Mouse (Mus musculus): Measurements from ENCODE around the gene Atl3. TPM values are rescaled to one million over a fixed set of nuclear protein-coding genes. Genes with fewer than 3 reads are reported as not detected.
A peak's percentile ranks its signal among the peaks of the same experiment; 100 is the strongest.

The Atl3 gene
- polyA plus RNA-seq, 1 experiment from 2014 or later = 11.6 TPM

DNA sequence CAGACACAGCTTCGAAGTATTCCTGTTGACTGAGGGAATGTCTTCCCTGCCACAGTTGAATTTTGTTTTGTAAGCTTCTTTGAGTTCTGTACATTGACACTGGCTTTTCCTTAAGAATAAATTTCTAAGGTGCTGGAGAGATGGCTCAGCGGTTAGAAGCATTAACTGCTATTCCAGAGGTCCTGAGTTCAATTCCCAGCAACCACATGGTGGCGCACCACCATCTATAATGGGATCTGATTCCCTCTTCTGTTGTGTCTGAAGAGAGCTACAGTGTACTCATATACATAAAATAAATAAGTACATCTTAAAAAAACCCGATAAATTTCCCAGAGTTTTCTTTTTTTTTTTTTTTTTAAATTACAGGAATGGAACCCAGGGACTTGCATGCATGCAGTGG lies 14.2 kb downstream of the Atl3 start:
- Histone ChIP-seq H3K9me3 (no peaks in the 10 kb centered on the region), H3K27me3 (replicated peaks) (no peaks in the 10 kb centered on the region), H3K36me3 (peaks cover 3% of the 10 kb centered on the region; the same call in 1 of the 2 replicates), H3K27ac (no peak overlapping the region), H3K4me1 (replicated peaks) (no peaks in the 10 kb centered on the region), H3K4me2 (replicated peaks) (no peak overlapping the region), H3K9ac (no peak overlapping the region), H3K4me3 (replicated peaks) (no peak overlapping the region)
- 78% methylated on average over 4 of the region's 4 CpGs for WGBS
- ATAC-seq = no peak

DNA sequence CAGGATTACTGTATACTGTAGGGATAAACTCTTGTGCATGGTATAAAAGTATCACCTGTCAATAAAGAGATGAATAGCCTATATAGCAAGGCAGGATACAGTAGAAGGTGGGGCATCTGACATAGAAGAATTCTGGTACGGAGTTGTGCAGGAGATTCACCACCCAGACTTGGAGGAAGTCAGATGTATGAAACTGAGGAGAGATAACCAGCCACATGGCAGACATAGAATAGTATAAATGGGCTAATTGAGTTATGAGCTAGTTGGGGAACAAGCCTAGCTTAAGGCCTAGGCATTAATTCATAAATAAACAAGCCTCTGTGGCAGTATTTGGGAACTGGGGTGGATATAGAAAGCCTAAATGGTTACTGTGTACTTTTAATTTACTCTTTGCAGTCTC lies 22.6 kb downstream of the Atl3 start:
- 91% methylated on average over 1 of the region's 1 CpGs for WGBS
- no peak overlapping the region for H3K4me3 ChIP-seq (replicated peaks)

DNA sequence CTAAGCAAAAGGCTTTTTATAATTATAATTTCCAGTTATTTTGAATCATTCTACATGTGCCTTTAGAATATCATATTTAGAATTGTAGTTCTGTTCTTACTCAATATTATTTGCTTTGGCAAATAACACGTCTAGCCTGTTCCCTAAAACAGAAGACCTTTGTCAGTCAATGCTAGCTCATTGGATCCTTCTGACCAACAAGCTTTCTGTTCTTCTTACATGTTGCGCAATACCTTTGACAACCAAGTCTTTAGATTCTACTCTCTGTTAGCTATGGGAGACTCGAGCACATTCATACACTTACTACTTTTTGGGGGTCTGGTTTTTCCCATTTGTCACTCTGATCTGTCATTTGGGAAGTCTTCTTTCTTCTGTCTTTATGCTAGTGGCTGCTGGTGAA lies 27.8 kb downstream of the Atl3 start:
- Histone ChIP-seq H3K9me3 (no peaks in the 10 kb centered on the region), H3K27me3 (replicated peaks) (no peaks in the 10 kb centered on the region), H3K9ac (no peak overlapping the region), H3K4me1 (replicated peaks) (no peaks in the 10 kb centered on the region), H3K4me3 (replicated peaks) (no peak overlapping the region), H3K4me2 (replicated peaks) (no peak overlapping the region), H3K27ac (no peak overlapping the region), H3K36me3 (peaks cover 20% of the 10 kb centered on the region)
- no peak for ATAC-seq
- WGBS = 90% methylated on average over 3 of the region's 3 CpGs

More for the DNA sequence above, 22.6 kb downstream of the Atl3 start:
- no peak overlapping the region for H3K27ac ChIP-seq
- ATAC-seq = no peak
- H3K36me3 ChIP-seq = peaks cover 11% of the 10 kb centered on the region; the same call in 1 of the 2 replicates
- H3K4me1 ChIP-seq (replicated peaks) = no peaks in the 10 kb centered on the region
- H3K9me3 ChIP-seq = no peaks in the 10 kb centered on the region
- H3K27me3 ChIP-seq (replicated peaks) = no peaks in the 10 kb centered on the region
- no peak overlapping the region for H3K4me2 ChIP-seq (replicated peaks)
- H3K9ac ChIP-seq = no peak overlapping the region

DNA sequence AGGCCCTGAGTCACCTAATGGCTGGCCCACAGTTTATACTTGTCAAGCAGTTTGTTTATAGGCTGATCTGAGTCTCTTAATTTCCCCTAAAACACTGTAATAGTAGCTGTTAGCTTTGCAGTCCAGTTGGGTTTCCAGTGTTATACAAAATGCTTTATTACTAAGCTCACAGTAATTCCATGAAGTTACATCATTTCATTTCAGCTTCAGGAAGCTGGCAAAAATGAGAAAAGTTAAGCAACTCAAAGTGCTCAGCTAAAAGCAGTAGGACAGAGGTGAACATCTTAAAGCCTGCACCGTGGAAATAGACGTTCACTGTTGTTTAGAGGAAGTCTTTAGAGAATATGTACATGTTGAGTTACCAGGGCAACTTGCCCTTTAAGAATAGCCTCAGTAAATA lies 29.0 kb downstream of the Atl3 start:
- Histone ChIP-seq H3K4me2 (replicated peaks) (no peak overlapping the region), H3K9me3 (no peaks in the 10 kb centered on the region), H3K4me1 (replicated peaks) (no peaks in the 10 kb centered on the region), H3K4me3 (replicated peaks) (no peak overlapping the region), H3K27me3 (replicated peaks) (no peaks in the 10 kb centered on the region), H3K27ac (no peak overlapping the region), H3K9ac (no peak overlapping the region), H3K36me3 (peaks cover 15% of the 10 kb centered on the region)
- whole genome bisulfite sequencing = 93% methylated on average over 2 of the region's 2 CpGs
- no peak for ATAC-seq

DNA sequence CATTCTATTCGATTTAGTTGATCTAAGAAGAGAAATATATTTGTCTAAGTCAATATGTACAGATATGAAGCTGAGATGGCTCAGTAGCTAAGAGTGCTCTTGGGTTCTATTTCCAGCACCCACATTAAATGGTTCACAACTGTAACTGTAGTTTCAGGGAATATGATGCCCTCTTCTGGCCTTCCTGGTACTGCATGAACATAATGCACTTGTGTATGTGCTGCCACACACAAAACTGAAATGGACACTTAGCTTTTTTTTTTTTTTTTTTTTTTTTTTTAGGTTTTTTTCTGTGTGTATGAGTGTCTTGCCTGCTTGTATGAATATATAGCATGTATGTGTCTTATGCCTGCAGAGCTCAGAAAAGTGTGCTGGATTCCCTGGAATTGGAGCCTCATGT lies 29.5 kb downstream of the Atl3 start:
- H3K36me3 ChIP-seq = peaks cover 15% of the 10 kb centered on the region
- WGBS = 90% methylated on average over 1 of the region's 1 CpGs

DNA sequence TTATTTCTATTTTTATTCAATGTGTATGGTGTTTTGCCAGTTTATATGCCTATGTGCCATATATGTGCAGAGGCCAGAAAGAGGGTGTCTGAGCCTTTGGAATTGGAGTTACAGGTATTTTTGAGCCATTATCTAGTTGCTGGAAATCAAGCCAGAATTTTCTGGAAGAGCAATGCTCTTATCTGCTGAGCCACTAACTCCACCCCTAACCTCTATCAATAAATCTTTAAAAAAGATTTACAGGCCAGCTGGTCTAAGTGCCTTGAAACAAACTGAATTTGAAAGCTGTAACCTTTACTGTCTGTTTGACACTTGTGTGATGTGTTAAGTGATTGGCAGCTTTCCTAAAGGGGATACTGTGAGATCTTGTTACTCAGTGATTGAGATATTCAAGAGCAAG lies 29.9 kb downstream of the Atl3 start:
- ATAC-seq = no peak
- Histone ChIP-seq H3K4me1 (replicated peaks) (no peaks in the 10 kb centered on the region), H3K9ac (no peak overlapping the region), H3K4me3 (replicated peaks) (no peak overlapping the region), H3K4me2 (replicated peaks) (no peak overlapping the region), H3K36me3 (peaks cover 12% of the 10 kb centered on the region), H3K27me3 (replicated peaks) (no peaks in the 10 kb centered on the region), H3K9me3 (no peaks in the 10 kb centered on the region), H3K27ac (no peak overlapping the region)

More for the DNA sequence above, 29.5 kb downstream of the Atl3 start:
- Histone ChIP-seq H3K4me3 (replicated peaks) (no peak overlapping the region), H3K27me3 (replicated peaks) (no peaks in the 10 kb centered on the region), H3K9ac (no peak overlapping the region), H3K27ac (no peak overlapping the region), H3K4me2 (replicated peaks) (no peak overlapping the region), H3K4me1 (replicated peaks) (no peaks in the 10 kb centered on the region), H3K9me3 (no peaks in the 10 kb centered on the region)
- no peak for ATAC-seq

DNA sequence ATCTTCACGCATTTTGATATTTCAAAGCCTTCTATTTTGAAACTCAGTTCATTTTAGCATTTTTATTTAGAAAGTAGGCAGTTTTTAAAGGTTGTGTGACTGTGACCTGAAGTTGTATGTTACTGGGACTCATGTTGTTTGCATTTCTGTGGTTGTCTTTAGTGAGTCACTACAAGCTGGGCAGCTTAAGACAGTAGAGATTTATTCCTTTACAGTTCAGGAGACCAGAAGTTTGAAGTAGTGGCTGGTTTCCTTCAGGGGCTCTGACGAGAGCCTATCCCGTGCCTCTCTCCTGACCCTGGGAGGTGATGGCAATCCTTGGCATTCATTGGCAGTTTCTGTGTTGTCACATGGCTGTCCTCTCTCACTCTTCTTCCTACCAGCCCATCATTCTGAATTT lies 31.0 kb downstream of the Atl3 start:
- 68% methylated on average over 3 of the region's 3 CpGs for WGBS
- H3K27me3 ChIP-seq (replicated peaks) = no peaks in the 10 kb centered on the region
- H3K4me1 ChIP-seq (replicated peaks) = no peaks in the 10 kb centered on the region
- H3K36me3 ChIP-seq = peaks cover 12% of the 10 kb centered on the region
- H3K4me2 ChIP-seq (replicated peaks) = no peak overlapping the region
- H3K9ac ChIP-seq = no peak overlapping the region
- no peak for ATAC-seq
- no peak overlapping the region for H3K27ac ChIP-seq
- H3K4me3 ChIP-seq (replicated peaks) = no peak overlapping the region
- no peaks in the 10 kb centered on the region for H3K9me3 ChIP-seq

DNA sequence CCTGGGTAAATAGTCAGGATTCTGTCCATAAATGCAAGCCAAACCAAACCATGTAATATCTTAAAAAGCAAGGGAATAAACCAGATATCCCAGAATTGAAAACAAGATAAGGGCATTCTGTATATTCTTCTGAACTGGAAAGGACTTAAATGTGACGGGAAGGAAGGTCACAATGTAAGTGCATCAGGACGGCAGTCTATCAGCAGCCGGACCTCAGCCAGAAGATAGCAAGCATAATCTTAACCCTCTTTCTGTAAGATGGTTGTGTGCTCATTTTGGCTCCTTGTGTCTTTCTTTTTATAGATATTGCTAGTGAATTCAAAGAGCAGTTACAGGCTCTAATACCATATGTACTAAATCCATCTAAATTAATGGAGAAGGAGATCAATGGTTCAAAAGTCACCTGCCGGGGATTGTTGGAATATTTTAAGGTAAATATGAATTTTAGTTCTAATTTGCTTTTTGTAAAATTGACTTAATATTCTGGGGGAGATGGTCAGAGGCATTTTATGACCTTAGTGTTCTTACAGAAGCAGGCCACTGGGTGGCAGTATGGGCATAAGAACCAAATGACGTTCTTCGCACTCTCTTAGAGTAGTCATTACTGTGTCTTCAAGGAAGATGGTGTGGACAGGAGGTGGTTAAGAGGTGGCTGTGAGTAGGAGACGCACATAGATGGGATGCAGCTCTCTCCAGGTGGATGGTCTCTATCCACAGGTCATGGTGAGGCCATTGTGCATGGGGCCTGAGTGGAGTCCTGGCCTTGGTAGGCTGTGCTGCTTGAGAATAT lies 35.0 kb downstream of the Atl3 start:
- ATAC-seq = 0 out of 2 replicates have a peak, but pooled peaks have one; percentile 39
- H3K9me3 ChIP-seq = no peaks in the 10 kb centered on the region
- no peaks in the 10 kb centered on the region for H3K27me3 ChIP-seq (replicated peaks)
- no peak overlapping the region for H3K9ac ChIP-seq
- WGBS = 55% methylated on average over 7 of the region's 7 CpGs
- 0 out of 2 replicates have a peak, but pooled peaks cover 6% of the 10 kb centered on the region for H3K36me3 ChIP-seq
- H3K27ac ChIP-seq = no peak overlapping the region
- no peak overlapping the region for H3K4me2 ChIP-seq (replicated peaks)
- no peak overlapping the region for H3K4me3 ChIP-seq (replicated peaks)
- no peaks in the 10 kb centered on the region for H3K4me1 ChIP-seq (replicated peaks)

DNA sequence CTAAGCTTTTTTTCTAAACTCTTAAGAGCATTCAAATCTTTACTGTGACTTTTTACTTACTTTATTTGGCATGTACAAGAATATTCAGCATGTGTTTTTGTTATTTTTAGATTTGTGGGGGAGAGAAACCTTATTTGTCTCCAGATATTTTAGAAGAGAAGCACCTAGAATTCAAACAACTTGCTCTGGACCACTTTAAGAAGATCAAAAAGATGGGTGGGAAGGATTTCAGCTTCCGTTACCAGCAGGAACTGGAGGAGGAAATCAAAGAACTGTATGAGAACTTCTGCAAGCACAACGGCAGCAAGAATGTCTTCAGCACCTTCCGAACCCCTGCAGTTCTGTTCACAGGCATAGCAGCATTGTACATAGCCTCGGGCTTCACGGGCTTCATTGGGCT lies 38.1 kb downstream of the Atl3 start:
- no peak overlapping the region for H3K9ac ChIP-seq
- no peaks in the 10 kb centered on the region for H3K9me3 ChIP-seq
- H3K27me3 ChIP-seq (replicated peaks) = no peaks in the 10 kb centered on the region
- WGBS = 88% methylated on average over 5 of the region's 5 CpGs
- no peaks in the 10 kb centered on the region for H3K4me1 ChIP-seq (replicated peaks)
- no peak overlapping the region for H3K4me3 ChIP-seq (replicated peaks)
- H3K4me2 ChIP-seq (replicated peaks) = no peak overlapping the region
- no peak for ATAC-seq
- no peak overlapping the region for H3K27ac ChIP-seq
- 0 out of 2 replicates have a peak, but pooled peaks cover 6% of the 10 kb centered on the region for H3K36me3 ChIP-seq

DNA sequence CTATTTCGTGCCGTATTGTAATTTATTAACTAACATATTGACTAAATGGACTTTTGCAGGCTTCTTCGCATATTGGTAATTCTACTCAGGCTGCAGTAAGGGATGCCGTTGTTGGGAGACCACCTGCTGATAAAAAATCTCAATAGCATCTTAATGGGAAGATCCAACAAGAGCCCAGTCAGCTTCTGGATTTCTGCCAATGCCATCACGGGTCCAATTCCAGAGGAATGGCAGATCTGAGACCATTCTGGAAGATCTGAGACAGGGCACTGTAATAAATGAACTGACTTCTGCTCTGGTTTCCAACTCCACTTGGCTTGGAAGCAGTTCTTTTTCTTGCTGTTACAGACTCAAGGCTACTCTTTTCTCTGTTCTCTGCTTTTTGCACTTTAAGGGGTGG lies 40.1 kb downstream of the Atl3 start:
- Histone ChIP-seq H3K4me2 (replicated peaks) (no peak overlapping the region), H3K36me3 (0 out of 2 replicates have a peak, but pooled peaks cover 6% of the 10 kb centered on the region), H3K9ac (no peak overlapping the region), H3K4me1 (replicated peaks) (no peaks in the 10 kb centered on the region), H3K27me3 (replicated peaks) (no peaks in the 10 kb centered on the region), H3K27ac (no peak overlapping the region), H3K9me3 (no peaks in the 10 kb centered on the region), H3K4me3 (replicated peaks) (no peak overlapping the region)
- no peak for ATAC-seq
- 85% methylated on average over 5 of the region's 5 CpGs for WGBS

DNA sequence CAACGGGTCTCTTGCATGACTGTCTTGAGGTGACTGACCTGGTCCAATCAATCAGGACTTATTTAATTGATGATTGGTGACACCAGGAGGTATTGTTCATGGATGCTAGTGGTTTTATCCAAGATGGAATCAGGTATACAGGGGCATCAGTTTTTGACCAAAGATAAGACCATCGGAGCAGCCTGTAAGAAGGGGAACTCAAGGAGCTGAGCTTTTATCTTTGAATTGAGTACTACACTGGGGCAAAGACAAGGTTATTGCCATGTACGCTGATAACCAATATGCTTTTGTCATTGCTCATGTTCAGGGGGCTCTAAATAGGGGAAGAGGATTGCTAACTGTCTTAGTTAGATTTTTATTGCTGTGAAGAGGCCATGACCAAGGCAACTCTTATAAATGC lies 55.1 kb downstream of the Atl3 start:
- Histone ChIP-seq H3K4me1 (replicated peaks) (no peaks in the 10 kb centered on the region), H3K9me3 (no peaks in the 10 kb centered on the region), H3K27ac (no peak overlapping the region), H3K4me2 (replicated peaks) (no peak overlapping the region), H3K27me3 (replicated peaks) (no peaks in the 10 kb centered on the region), H3K4me3 (replicated peaks) (no peak overlapping the region), H3K9ac (no peak overlapping the region), H3K36me3 (no peaks in the 10 kb centered on the region)
- WGBS = 93% methylated on average over 3 of the region's 3 CpGs
- no peak for ATAC-seq

DNA sequence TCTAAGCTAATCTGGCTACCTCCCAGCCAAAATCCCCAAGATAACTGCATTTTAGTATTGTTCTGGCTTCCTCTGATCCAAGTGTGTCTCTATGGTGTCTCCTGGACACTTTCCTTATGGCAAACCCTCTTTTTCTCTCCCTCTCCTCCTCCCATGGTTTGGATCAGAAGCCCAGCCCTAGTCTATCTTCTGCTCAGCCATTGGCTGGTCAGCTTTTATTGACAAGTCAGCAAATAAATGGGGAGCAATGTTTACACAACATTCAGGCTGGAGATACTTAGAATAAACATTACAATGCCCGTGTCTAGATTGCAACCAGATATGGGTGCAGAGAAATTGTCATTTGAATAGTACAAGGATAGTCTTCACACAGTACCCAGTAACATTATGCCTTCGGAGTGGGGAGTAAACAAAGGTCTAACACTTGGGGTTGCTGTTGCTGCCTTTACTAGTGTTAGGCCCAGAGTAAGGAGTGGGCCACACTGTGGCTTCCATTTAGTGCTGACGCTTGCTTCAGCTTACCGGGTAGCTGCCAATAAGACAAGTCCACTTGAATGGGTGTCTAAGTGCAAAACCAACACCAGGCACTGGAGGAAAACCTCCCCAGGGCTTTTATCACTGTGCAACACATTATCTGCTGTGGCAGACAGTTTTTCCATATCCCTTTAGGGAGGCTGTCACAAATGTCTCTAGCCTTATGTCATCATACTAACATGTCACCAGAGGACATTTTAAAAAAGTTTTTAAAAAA lies 57.9 kb downstream of the Atl3 start:
- ATAC-seq = peak; percentile 41; the same call in 1 of the 2 replicates
- H3K9me3 ChIP-seq = no peaks in the 10 kb centered on the region
- no peaks in the 10 kb centered on the region for H3K36me3 ChIP-seq
- no peak overlapping the region for H3K4me2 ChIP-seq (replicated peaks)
- WGBS = 39% methylated on average over 4 of the region's 4 CpGs
- H3K27ac ChIP-seq = no peak overlapping the region
- H3K9ac ChIP-seq = no peak overlapping the region
- H3K4me1 ChIP-seq (replicated peaks) = no peaks in the 10 kb centered on the region
- no peaks in the 10 kb centered on the region for H3K27me3 ChIP-seq (replicated peaks)
- no peak overlapping the region for H3K4me3 ChIP-seq (replicated peaks)
